In genomic region chr10:61423289-61423688, GRCm38 (mm10) we compare ENCODE assay signal across 10 mouse cellular contexts. TPM values are rescaled to one million over a fixed set of nuclear protein-coding genes. Genes with fewer than 3 reads are reported as not detected.
A peak's percentile ranks its signal among the peaks of the same experiment; 100 is the strongest.
DNase-seq lines count a peak whose midpoint lies in the region; ATAC-seq and TF ChIP-seq lines count a peak whose summit lies in the region.
"Had no signal": no experiment of that assay in that cellular context is flagged by ENCODE, and none has a peak within 500 bp of the region (broad histone marks: within the 10 kb centered on the region; RNA-seq: fewer than 3 reads in every experiment).

No protein-coding gene starts in this region.

- no peak for ATAC-seq in forebrain, embryonic 16.5 days

- H3K9me3 ChIP-seq in forebrain, embryonic 16.5 days (ENCODE audit: control insufficient read depth, low read length) = no peaks in the 10 kb centered on the region

- H3K4me1 ChIP-seq in lung, adult 2 months (ENCODE audit: control insufficient read depth, insufficient read depth, low read length) = peaks cover 12% of the 10 kb centered on the region
- H3K4me1 ChIP-seq in forebrain, embryonic 16.5 days (replicated peaks; ENCODE audit: control insufficient read depth, insufficient read depth, low read length) = peaks cover 10% of the 10 kb centered on the region

- H3K27me3 ChIP-seq in forebrain, embryonic 16.5 days (replicated peaks; ENCODE audit: control insufficient read depth, insufficient read depth, low read length) = peaks cover 20% of the 10 kb centered on the region

- no peaks in the 10 kb centered on the region for H3K36me3 ChIP-seq in forebrain, embryonic 16.5 days (ENCODE audit: control insufficient read depth, insufficient read depth)

- WGBS in lung, adult 2 months = 67% methylated on average over 10 of the region's 10 CpGs
- 44% methylated on average over 10 of the region's 10 CpGs for WGBS in forebrain, embryonic 16.5 days

- no peak overlapping the region for H3K4me3 ChIP-seq in lung, adult 2 months (replicated peaks; ENCODE audit: extremely low read depth, low read depth, low read length)
- no peak overlapping the region for H3K4me3 ChIP-seq in forebrain, embryonic 16.5 days (replicated peaks; ENCODE audit: low read length)

- H3K27ac ChIP-seq in forebrain, embryonic 16.5 days (ENCODE audit: low read length) = no peak overlapping the region

- 0 out of 2 replicates have a peak, but pooled peaks have one; percentile 6 for TF ChIP-seq CTCF in brain, embryonic 14.5 days (IDR thresholded peaks at IDR 0.05; ENCODE audit: borderline replicate concordance, extremely low read depth, insufficient read depth, insufficient read length)
- TF ChIP-seq CTCF in lung, adult 2 months (IDR thresholded peaks at IDR 0.05; ENCODE audit: insufficient read depth, low read length) = 0 out of 2 replicates have a peak, but pooled peaks have one; percentile 8

- no peak overlapping the region for H3K9ac ChIP-seq in forebrain, embryonic 16.5 days (replicated peaks; ENCODE audit: low read depth, low read length)

- DNase-seq in gastrocnemius, adult 18-20 months (ENCODE audit: low spot score) = peak; percentile 65
- DNase-seq in gastrocnemius, postnatal 25 days = no peak
- DNase-seq in A20 (ENCODE audit: low read depth, low spot score) = peak; percentile 61
- no peak for DNase-seq in brain, embryonic 14.5 days (ENCODE audit: low read depth)
- DNase-seq in lung, adult 2 months = peak; percentile 35
- DNase-seq in thymus, postnatal 25 days = peak; percentile 46
- no peak for DNase-seq in c-Kit-positive CD71-positive TER-119-positive erythroid progenitor cells, embryonic 14.5 days (ENCODE audit: low spot score)

- H3K4me2 ChIP-seq in forebrain, embryonic 16.5 days (ENCODE audit: low read length) = no peak overlapping the region

- TF ChIP-seq POLR2A in brain, embryonic 14.5 days (IDR thresholded peaks at IDR 0.05; ENCODE audit: borderline replicate concordance, extremely low read depth, insufficient read depth, insufficient read length, poor library complexity, severe bottlenecking) = no peak
- no peak for TF ChIP-seq POLR2A in lung, adult 2 months (IDR thresholded peaks at IDR 0.05; ENCODE audit: borderline replicate concordance, extremely low read depth, low read depth, low read length)

RNA-seq across cellular contexts. Expression of gene Nodal, which starts 5.5 kb away (rescaled TPM):
- under 1 TPM; 0.09 to 0.11 TPM for total RNA-seq in gastrocnemius, adult 18-20 months (2021)
- total RNA-seq in gastrocnemius, postnatal 25 days (2021) = not detected
- polyA plus RNA-seq in brain, embryonic 14.5 days (2012; rRNA removed) = 0.09 and 0.12 TPM in 2 replicates
- 0.15 and 0.24 TPM in 2 replicates for polyA plus RNA-seq in lung, adult 2 months (2012; rRNA removed)
- polyA plus RNA-seq in forebrain, embryonic 16.5 days (2015; fragmentation: Nextera tagmentation; extraction: Ambion mirVana) = 0.10 and 0.15 TPM in 2 replicates
- total RNA-seq: layer of hippocampus, postnatal 10 days; neutrophil, adult 5-6 weeks had no signal

RNA-seq across cellular contexts. Expression of gene Eif4ebp2, which starts 29.2 kb away (rescaled TPM):
- 100 to 1,000 TPM; 147 to 178 TPM for total RNA-seq in gastrocnemius, adult 18-20 months (2021)
- 100 to 1,000 TPM in 1 of 2 experiments, 10 to 100 TPM in 1; 94.8 to 112 TPM for total RNA-seq in gastrocnemius, postnatal 25 days (2021)
- 72.0 and 86.6 TPM in 2 replicates for polyA plus RNA-seq in brain, embryonic 14.5 days (2012; rRNA removed)
- polyA plus RNA-seq in lung, adult 2 months (2012; rRNA removed) = 101 and 132 TPM in 2 replicates
- polyA plus RNA-seq in forebrain, embryonic 16.5 days (2015; fragmentation: Nextera tagmentation; extraction: Ambion mirVana) = 78.2 and 88.4 TPM in 2 replicates

RNA-seq across cellular contexts. Expression of gene Pald1, which starts 40.0 kb away (rescaled TPM):
- 1 to 10 TPM; 5.1 to 6.3 TPM for total RNA-seq in gastrocnemius, adult 18-20 months (2021)
- total RNA-seq in gastrocnemius, postnatal 25 days (2021) = 1 to 10 TPM; 3.8 to 9.8 TPM
- polyA plus RNA-seq in brain, embryonic 14.5 days (2012; rRNA removed) = 23.3 and 28.6 TPM in 2 replicates
- 69.1 and 76.2 TPM in 2 replicates for polyA plus RNA-seq in lung, adult 2 months (2012; rRNA removed)
- 17.1 and 18.0 TPM in 2 replicates for polyA plus RNA-seq in forebrain, embryonic 16.5 days (2015; fragmentation: Nextera tagmentation; extraction: Ambion mirVana)
- total RNA-seq: neutrophil, adult 5-6 weeks had no signal

RNA-seq across cellular contexts. Expression of gene Lrrc20, which starts 52.3 kb away (rescaled TPM):
- total RNA-seq in gastrocnemius, adult 18-20 months (2021) = 100 to 1,000 TPM; 161 to 167 TPM
- total RNA-seq in gastrocnemius, postnatal 25 days (2021) = 100 to 1,000 TPM; 114 to 132 TPM
- polyA plus RNA-seq in brain, embryonic 14.5 days (2012; rRNA removed) = 23.6 and 25.6 TPM in 2 replicates
- polyA plus RNA-seq in lung, adult 2 months (2012; rRNA removed) = 11.3 and 21.1 TPM in 2 replicates
- 25.7 and 28.1 TPM in 2 replicates for polyA plus RNA-seq in forebrain, embryonic 16.5 days (2015; fragmentation: Nextera tagmentation; extraction: Ambion mirVana)

Comparison
In these comparisons a context has a peak if more than half of its experiments do, and no peak if none do; other contexts are left out.
1. DNase-seq: peak in gastrocnemius, adult 18-20 months (single experiment), A20 (single experiment), lung, adult 2 months (single experiment) and thymus, postnatal 25 days (single experiment); none in gastrocnemius, postnatal 25 days (single experiment), brain, embryonic 14.5 days (single experiment) and c-Kit-positive CD71-positive TER-119-positive erythroid progenitor cells, embryonic 14.5 days (single experiment).